Mouse (Mus musculus) lung, adult 2 months (tissue): Measurements from ENCODE around the gene Mast4. TPM values are rescaled to one million over a fixed set of nuclear protein-coding genes. Genes with fewer than 3 reads are reported as not detected.

Experiments used
- DNase-seq: peaks from one replicate; pipeline ENCODE4 v3.0.0; 2022
- H3K4me1 ChIP-seq: fragments of 200-500 bp; 2 replicates; pipeline ENCODE4 v1.6.1; 2011; ENCODE audit warnings: low read length; ENCODE audit not compliant: control insufficient read depth, insufficient read depth
- H3K4me3 ChIP-seq: fragments of 200-500 bp; replicated peaks from 2 replicates; pipeline ENCODE3; 2011; ENCODE audit warnings: low read depth, mild to moderate bottlenecking, control low read depth, low read length; ENCODE audit errors: extremely low read depth
- CTCF ChIP-seq: fragments of 200-500 bp; IDR thresholded peaks from 2 replicates; pipeline ENCODE4 v1.5.1; 2011; ENCODE audit warnings: mild to moderate bottlenecking, low read length, control low read depth; ENCODE audit not compliant: insufficient read depth
- POLR2A ChIP-seq: fragments of 200-500 bp; IDR thresholded peaks from 2 replicates; pipeline ENCODE4 v1.6.1; 2011; ENCODE audit warnings: low read depth, mild to moderate bottlenecking, control low read depth, low read length, borderline replicate concordance; ENCODE audit errors: extremely low read depth
- WGBS: fragments of 180-500 bp; shearing (Covaris S2); methylation state at CpG from one replicate; pipeline ENCODE4 v1.1.7; 2018; 5-methylcytosine and 5-hydroxymethylcytosine counted together
- polyA plus RNA-seq: library from polyadenylated mRNA; depleted of rRNA; stranded (reverse); fragments of >200 nt; gene quantifications from 2 replicates; pipeline ENCODE4 v1.2.3, GENCODE M21; 2012

The Mast4 gene
- polyA plus RNA-seq, 1 experiment, result 14.9 TPM

DNA sequence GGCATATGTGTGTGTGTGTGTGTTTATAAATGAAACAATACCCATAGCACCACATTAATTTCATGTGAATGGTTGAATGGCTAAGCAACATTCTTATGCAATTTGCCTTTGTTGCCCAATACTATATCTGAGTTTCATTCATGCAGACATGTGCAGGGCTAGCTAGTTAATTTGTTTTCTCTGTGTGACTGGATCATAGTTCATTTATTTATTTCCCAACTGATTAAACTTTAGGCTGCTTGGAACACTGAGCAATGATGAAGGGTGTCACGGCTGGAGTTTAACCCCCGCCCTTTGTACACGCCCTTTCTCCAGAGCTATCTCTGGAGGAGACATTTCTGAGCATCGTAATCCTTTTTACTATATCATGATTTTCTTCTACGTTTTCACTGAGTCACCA, 481.4 kb downstream of the Mast4 start:
- no peak for DNase-seq
- WGBS, result 74% methylated on average over 5 of the region's 5 CpGs
- Histone ChIP-seq H3K4me1 (peaks cover 9% of the 10 kb centered on the region), H3K4me3 (no peak overlapping the region)
- TF ChIP-seq CTCF (no peak), POLR2A (no peak)

DNA sequence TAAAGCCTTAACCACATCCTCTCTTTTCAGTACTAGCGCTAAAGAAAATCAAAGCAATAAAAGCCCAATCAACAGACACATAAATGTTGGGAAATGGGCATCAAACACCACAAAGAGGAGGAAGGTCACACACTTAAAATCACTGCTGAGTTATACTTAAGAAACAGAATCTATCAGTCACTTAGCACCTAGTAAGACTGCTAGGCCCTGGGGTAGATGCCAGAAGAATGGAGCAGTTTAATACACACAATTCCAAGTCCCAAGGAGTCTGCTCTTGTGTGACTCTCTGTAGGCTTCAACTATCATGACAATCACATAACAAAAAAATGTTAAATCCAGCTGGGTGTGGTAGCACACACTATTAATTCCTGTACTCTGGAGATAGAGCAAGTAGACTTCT, 483.0 kb downstream of the Mast4 start:
- TF ChIP-seq POLR2A, result no peak
- no peak for TF ChIP-seq CTCF
- 79% methylated on average over 1 of the region's 1 CpGs for WGBS
- Histone ChIP-seq H3K4me1 (peaks cover 4% of the 10 kb centered on the region), H3K4me3 (no peak overlapping the region)
- no peak for DNase-seq

DNA sequence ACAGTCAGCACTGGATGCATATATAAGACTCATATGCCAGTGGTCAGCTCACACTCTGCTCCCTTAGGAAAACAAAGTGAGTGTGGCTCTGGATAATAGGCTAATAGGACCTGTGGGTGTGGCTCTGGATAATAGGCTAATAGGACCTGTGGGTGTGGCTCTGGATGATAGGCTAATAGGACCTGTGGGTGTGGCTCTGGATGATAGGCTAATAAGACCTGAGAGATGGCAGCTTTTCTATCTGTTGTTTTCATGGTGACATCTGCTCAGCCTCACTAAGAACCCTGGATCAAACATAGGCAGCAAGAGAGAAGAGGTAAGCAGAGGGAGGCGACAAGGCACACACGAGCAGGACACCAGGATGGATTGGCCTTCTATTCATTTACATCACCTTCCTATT, 483.7 kb downstream of the Mast4 start:
- Histone ChIP-seq H3K4me1 (peaks cover 4% of the 10 kb centered on the region), H3K4me3 (no peak overlapping the region)
- 85% methylated on average over 2 of the region's 2 CpGs for WGBS
- TF ChIP-seq CTCF (no peak), POLR2A (no peak)
- no peak for DNase-seq

DNA sequence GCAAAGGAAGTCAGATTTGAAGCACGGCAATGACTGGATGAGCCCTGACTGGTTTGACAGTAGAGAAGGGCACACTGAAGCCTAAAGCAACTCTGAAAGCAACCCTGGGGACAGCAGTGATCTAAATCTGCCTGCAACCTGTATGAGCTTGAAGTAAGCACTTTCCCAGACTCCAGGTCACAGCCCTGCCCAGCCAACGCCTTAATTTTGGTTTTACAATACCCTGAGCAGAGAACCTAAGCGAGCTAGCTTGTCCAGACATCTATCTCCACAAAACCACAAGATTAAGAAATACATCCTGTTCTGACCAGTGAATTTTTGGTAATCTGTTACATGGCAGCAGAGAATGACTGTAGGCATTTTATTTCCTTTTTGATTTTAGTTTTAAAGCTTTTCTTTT, 485.2 kb downstream of the Mast4 start:
- WGBS, result 57% methylated on average over 3 of the region's 3 CpGs
- DNase-seq, result no peak
- Histone ChIP-seq H3K4me3 (no peak overlapping the region), H3K4me1 (peaks cover 4% of the 10 kb centered on the region)
- TF ChIP-seq CTCF (no peak), POLR2A (no peak)

DNA sequence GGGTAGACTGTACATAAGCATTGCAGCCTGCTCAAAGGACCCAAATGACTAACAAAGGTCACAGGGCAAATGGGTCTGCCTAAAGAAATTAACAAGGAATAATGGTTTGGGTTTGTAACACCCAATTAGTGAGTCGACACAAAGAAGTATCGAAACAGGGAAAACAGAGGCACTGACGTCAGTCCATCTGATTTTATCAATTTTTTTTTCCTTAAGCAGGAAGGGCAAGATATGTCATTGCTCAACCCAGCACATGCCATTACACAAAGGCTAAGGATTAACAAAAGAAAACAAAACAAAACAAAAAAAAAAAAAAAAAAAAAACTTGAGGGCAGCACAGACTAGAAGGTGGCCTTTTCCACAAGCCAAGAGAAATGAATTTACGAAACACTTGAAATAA, 487.8 kb downstream of the Mast4 start:
- TF ChIP-seq POLR2A (no peak), CTCF (no peak)
- Histone ChIP-seq H3K4me3 (no peak overlapping the region), H3K4me1 (peaks cover 4% of the 10 kb centered on the region)
- WGBS, result 36% methylated on average over 4 of the region's 4 CpGs
- DNase-seq, result no peak

DNA sequence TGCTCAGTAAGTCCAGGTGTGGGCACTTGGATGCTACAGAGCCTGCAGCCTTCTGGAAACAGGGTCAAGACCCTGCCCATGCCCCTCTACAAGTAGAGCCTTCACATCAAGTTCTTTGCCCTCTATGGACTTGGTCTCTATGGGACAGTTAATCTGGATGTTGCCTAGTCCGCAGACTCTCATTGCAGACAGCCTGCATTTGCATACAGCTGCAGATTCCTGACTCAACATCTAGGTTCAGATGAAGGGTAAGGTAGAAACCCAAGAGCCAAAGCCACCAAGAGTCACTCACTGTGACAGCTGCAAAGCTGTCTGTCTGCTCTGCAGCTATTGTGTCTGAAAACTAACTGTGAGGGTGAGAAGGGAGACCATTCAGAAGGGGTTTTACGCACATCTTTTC, 491.6 kb downstream of the Mast4 start:
- TF ChIP-seq POLR2A, result no peak
- no peak for TF ChIP-seq CTCF
- no peak for DNase-seq
- H3K4me3 ChIP-seq, result no peak overlapping the region
- 88% methylated on average over 2 of the region's 2 CpGs for WGBS
- peaks cover 3% of the 10 kb centered on the region; the same call in 1 of the 2 replicates for H3K4me1 ChIP-seq

DNA sequence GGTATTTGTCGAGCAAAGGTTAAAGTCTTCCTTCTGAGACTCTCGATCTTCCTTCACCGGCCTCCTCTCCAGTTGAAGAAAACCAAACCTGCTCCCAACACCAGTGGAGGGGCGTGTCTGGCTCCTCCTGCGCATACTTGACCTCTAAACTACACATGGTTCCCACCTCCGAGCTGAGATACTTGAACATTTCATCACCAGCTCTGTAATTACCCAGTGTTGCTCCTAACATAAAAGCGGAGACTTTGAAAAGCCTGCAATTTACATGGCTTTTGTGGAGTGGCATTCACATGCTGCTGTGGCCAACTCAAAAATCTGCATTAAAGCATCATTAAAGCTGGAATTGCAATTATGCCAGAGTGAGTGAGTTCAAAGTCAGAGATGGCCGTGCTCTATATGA, 492.1 kb downstream of the Mast4 start:
- 63% methylated on average over 8 of the region's 8 CpGs for WGBS
- TF ChIP-seq POLR2A (no peak), CTCF (no peak)
- DNase-seq, result peak; percentile 37
- Histone ChIP-seq H3K4me3 (no peak overlapping the region), H3K4me1 (peaks cover 3% of the 10 kb centered on the region; the same call in 1 of the 2 replicates)

DNA sequence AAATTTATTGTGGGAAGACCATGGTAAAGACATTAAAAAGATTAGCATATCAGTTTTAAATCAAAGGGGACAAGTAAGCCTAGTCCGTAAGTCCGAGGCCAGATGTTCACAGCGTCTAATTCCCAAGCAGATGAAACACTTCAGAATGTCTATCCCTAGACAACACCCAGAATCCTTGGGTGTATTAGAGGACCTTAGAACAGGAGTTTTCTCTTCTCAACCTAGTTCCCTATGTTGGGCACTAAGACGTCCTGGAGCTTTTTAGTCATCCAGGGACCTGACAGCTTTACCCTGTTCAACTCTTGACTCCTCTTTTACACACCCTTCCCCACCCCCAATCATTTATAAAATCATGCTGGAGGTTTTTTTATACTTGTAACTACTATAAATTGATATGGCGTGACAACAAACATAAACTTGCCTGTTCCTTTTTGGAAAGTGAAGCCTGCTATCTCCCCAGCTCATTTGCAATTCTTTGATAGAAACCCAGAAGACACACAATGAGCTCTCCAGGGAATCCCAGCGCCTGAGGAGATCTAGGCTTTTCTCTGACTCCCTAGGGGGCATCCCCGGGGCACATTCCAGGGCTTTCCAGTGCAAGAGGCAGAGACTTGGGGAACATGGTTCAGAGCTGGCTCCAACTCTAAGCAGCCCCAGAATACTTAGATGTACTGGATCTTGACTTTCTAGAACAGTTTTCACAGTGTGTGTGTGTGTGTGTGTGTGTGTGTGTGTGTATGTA, 494.4 kb downstream of the Mast4 start:
- H3K4me1 ChIP-seq, result peaks cover 3% of the 10 kb centered on the region; the same call in 1 of the 2 replicates
- H3K4me3 ChIP-seq, result no peak overlapping the region
- 54% methylated on average over 7 of the region's 7 CpGs for WGBS
- TF ChIP-seq POLR2A (no peak), CTCF (no peak)
- DNase-seq, result no peak

DNA sequence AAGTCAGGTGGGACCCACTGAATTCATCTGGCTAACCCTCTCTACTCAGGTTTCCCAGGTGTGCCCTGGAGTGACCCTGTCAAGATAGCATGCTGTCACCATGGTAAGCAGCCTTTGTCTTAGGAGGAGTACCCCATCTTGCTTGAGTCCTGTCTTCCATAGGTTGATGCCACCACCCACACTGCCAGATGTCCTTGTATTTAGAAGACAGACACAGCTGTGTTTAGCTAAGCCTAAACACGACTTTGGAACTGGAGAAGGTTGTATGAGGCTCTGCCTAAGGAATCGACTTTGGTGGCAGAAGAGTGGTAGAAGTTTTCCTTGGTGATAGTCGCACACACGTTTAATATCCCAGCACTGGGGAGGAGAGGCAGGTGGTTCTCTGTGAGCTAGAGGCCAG, 496.9 kb downstream of the Mast4 start:
- no peak for TF ChIP-seq CTCF
- TF ChIP-seq POLR2A, result no peak
- no peak for DNase-seq
- 67% methylated on average over 4 of the region's 4 CpGs for WGBS
- peaks cover 3% of the 10 kb centered on the region; the same call in 1 of the 2 replicates for H3K4me1 ChIP-seq
- no peak overlapping the region for H3K4me3 ChIP-seq

DNA sequence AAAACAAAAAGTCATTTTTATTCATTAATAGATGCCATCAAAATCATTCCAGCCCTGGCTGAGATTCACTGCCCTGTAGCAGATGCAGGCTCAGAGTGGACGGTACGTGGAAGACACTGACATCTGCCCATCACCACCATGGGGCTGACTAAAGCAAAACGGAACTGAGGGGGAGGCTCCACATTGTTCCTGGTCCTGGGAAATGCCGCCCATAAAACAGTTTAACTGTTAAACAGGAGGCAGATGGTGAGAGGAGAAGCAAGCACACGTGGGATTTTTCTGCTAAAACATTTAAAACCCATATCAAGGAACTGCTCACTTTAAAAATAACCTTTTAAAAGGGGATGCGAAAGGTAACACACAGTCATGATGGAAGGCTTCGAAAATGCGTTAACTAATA, 499.0 kb downstream of the Mast4 start:
- no peak for DNase-seq
- H3K4me3 ChIP-seq, result no peak overlapping the region
- TF ChIP-seq POLR2A, result no peak
- no peak for TF ChIP-seq CTCF
- H3K4me1 ChIP-seq, result no peaks in the 10 kb centered on the region
- 66% methylated on average over 8 of the region's 8 CpGs for whole genome bisulfite sequencing
